Mouse (Mus musculus) embryonic facial prominence, embryonic 10.5 days (tissue): ENCODE measurements at regions not wholly inside any gene's neighbourhood (a gene's known extent, or its start where the extent isn't known, plus 50 kb on each side); places are given as distances from the start of the nearest gene placed in this dataset.

Source experiments
- DNase-seq: peaks from one replicate; pipeline ENCODE4 v3.0.0-alpha.2; 2017; ENCODE audit warnings: low spot score
- H3K27ac ChIP-seq: fragments of 300-500 bp; sonication (generic); replicated peaks from 2 replicates; pipeline ENCODE4 v1.5.1; 2016; ENCODE audit warnings: mild to moderate bottlenecking
- H3K27me3 ChIP-seq: fragments of 300-500 bp; sonication (generic); replicated peaks from 2 replicates; pipeline ENCODE4 v1.6.1; 2016; ENCODE audit warnings: low read depth, mild to moderate bottlenecking; ENCODE audit not compliant: poor library complexity, severe bottlenecking
- H3K36me3 ChIP-seq: fragments of 300-500 bp; sonication (generic); replicated peaks from 2 replicates; pipeline ENCODE4 v1.6.1; 2016; ENCODE audit warnings: mild to moderate bottlenecking, moderate library complexity
- H3K4me1 ChIP-seq: fragments of 300-500 bp; sonication (generic); 2 replicates; pipeline ENCODE4 v1.6.1; 2016
- H3K4me3 ChIP-seq: fragments of 300-500 bp; sonication (generic); 2 replicates; pipeline ENCODE4 v1.5.1; 2016; ENCODE audit warnings: mild to moderate bottlenecking, moderate library complexity
- H3K9me3 ChIP-seq: fragments of 300-500 bp; sonication (generic); 2 replicates; pipeline ENCODE4 v1.6.1; 2016; ENCODE audit warnings: mild to moderate bottlenecking
- WGBS: fragments of 180-500 bp; shearing (Covaris S2); methylation state at CpG from one replicate; pipeline ENCODE4 v1.1.7; 2016; 5-methylcytosine and 5-hydroxymethylcytosine counted together

DNA sequence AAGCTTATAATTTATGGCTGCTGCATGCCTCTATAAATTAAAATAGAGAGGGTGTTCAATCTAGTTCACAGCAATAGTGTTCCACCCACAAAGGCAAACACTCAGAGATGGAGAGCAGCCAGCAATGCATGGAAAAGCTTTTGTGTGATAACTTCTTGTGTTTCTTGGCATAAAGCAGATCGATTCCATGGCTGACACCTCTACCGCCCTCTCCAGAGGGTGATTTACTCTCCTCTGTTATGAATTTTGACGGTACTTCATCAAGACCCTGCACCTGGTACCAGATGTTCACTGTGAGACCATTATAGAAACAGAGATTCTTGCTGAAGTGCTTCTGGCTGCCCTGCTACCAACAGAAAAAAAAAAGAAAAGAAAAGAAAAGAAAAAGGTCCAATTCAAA is 54.1 kb upstream of the Btc start:
- 83% methylated on average over 3 of the region's 3 CpGs for WGBS
- no peak for DNase-seq
- Histone ChIP-seq H3K4me1 (no peaks in the 10 kb centered on the region), H3K9me3 (no peaks in the 10 kb centered on the region), H3K36me3 (no peaks in the 10 kb centered on the region), H3K4me3 (no peak overlapping the region), H3K27me3 (no peaks in the 10 kb centered on the region), H3K27ac (no peak overlapping the region)

DNA sequence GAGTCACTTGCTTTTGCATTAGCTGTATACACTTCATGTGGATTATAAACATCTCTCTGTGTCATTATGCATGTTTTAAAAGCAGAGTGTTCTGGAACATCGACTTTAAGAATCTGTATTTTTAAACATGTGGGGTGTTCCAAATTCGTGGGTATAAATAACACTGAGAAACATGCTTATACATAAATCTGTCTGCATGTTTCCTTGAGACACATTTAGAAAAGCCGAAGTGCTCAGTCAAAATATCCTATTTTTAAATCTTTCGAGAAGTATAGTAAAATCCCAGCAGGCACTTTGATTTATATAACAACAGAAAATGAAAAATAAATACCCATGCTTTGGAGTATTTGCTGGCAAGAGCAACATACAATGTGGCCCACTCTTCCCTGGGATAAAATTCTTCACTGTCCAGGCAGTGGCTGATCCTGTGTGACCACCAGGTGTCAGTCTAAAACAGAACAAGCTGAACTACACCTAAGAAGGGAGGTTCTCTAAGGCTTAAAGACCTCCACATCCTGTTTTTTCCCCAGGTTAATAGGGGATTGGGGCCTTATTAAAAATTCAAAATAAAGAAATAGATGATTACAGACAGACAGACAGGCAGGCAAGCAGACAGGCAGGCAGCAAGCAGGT is 52.4 kb upstream of the Parm1 start:
- Histone ChIP-seq H3K36me3 (no peaks in the 10 kb centered on the region), H3K4me1 (no peaks in the 10 kb centered on the region), H3K9me3 (no peaks in the 10 kb centered on the region), H3K27ac (no peak overlapping the region), H3K27me3 (no peaks in the 10 kb centered on the region), H3K4me3 (no peak overlapping the region)
- peak; percentile 36 for DNase-seq
- 44% methylated on average over 4 of the region's 4 CpGs for WGBS
